Mouse (Mus musculus) thymus, adult 2 months (tissue): ENCODE data around the gene Ino80e. TPM values are rescaled to one million over a fixed set of nuclear protein-coding genes. Genes with fewer than 3 reads are reported as not detected.

ENCODE experiments used
- DNase-seq: peaks from one replicate; pipeline ENCODE4 v3.0.0; 2021
- H3K27ac ChIP-seq: fragments of 200-500 bp; 2 replicates; pipeline ENCODE4 v1.5.1; 2012; ENCODE audit warnings: low read length, control low read depth; ENCODE audit not compliant: control insufficient read depth, insufficient read depth
- H3K27me3 ChIP-seq: fragments of 200-500 bp; 2 replicates; pipeline ENCODE4 v1.6.1; 2012; ENCODE audit warnings: mild to moderate bottlenecking, low read length, moderate library complexity, mixed read lengths; ENCODE audit not compliant: control insufficient read depth, insufficient read depth
- H3K36me3 ChIP-seq: fragments of 200-500 bp; 2 replicates; pipeline ENCODE4 v1.6.1; 2012; ENCODE audit warnings: mild to moderate bottlenecking, low read length, moderate library complexity; ENCODE audit not compliant: control insufficient read depth, insufficient read depth
- H3K4me1 ChIP-seq: fragments of 200-500 bp; replicated peaks from 2 replicates; pipeline ENCODE4 v1.6.1; 2012; ENCODE audit warnings: low read length; ENCODE audit not compliant: control insufficient read depth, insufficient read depth
- H3K4me3 ChIP-seq: fragments of 200-500 bp; 2 replicates; pipeline ENCODE4 v1.5.1; 2012; ENCODE audit warnings: mild to moderate bottlenecking, low read length, control low read depth, moderate library complexity; ENCODE audit not compliant: control insufficient read depth, insufficient read depth
- CTCF ChIP-seq: fragments of 200-500 bp; IDR thresholded peaks from 2 replicates; pipeline ENCODE4 v1.5.1; 2012; ENCODE audit warnings: mild to moderate bottlenecking, control low read depth, low read length, moderate library complexity, borderline replicate concordance; ENCODE audit not compliant: control insufficient read depth, poor library complexity, insufficient read depth; ENCODE audit errors: extremely low read depth
- POLR2A ChIP-seq: fragments of 200-500 bp; IDR thresholded peaks from 2 replicates; pipeline ENCODE4 v1.6.1; 2012; ENCODE audit warnings: mild to moderate bottlenecking, low read length, control low read depth, moderate library complexity; ENCODE audit not compliant: control insufficient read depth, poor library complexity, insufficient read depth; ENCODE audit errors: extremely low read depth
- WGBS: fragments of 180-500 bp; shearing (Covaris S2); methylation state at CpG from one replicate; pipeline ENCODE4 v1.1.7; 2018; 5-methylcytosine and 5-hydroxymethylcytosine counted together
- polyA plus RNA-seq: library from polyadenylated mRNA; depleted of rRNA; stranded (reverse); fragments of >200 nt; gene quantifications from 2 replicates; pipeline ENCODE4 v1.2.3, GENCODE M21; 2012

The Ino80e gene
- polyA plus RNA-seq, 1 experiment: 122 TPM

DNA sequence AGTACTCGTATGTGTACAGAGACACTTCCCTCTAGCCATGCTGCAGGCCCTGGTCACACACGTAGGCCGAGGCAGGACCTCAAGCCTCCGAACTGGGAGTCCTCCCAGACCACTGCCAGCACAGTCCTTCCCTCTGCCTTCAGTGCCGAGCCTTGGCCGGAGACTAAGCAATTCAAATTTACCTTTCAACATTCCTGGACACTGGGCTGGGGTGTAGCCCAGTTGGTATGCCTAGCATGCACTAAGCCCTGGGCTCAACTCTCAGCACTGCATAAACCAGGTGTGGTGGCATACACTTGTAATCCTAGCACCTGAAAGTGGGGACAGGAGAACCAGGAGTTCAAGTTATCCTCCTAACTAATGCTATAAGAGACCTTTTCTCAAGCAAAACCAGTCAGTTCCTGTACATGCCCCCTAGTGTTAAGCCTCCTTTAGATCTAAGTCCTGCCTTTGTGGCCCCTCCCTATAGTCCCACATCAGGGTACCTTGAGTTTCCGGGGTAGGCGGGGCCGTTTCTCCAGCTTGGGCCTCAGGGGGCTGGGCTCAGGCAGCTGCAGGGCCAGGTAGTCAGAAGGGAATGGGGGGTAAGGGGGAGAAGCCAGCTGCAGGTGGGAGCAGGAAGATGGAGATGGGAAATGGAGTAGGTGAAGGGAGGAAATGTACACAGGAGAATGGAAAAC is 5.3 kb downstream of the Ino80e start:
- H3K4me1 ChIP-seq: peaks cover 16% of the 10 kb centered on the region
- peak; percentile 69 for DNase-seq
- no peak overlapping the region for H3K27ac ChIP-seq
- no peak for TF ChIP-seq CTCF
- no peak for TF ChIP-seq POLR2A
- H3K36me3 ChIP-seq: peaks cover 34% of the 10 kb centered on the region
- WGBS: 74% methylated on average over 9 of the region's 9 CpGs
- H3K27me3 ChIP-seq: no peaks in the 10 kb centered on the region
- H3K4me3 ChIP-seq: no peak overlapping the region

DNA sequence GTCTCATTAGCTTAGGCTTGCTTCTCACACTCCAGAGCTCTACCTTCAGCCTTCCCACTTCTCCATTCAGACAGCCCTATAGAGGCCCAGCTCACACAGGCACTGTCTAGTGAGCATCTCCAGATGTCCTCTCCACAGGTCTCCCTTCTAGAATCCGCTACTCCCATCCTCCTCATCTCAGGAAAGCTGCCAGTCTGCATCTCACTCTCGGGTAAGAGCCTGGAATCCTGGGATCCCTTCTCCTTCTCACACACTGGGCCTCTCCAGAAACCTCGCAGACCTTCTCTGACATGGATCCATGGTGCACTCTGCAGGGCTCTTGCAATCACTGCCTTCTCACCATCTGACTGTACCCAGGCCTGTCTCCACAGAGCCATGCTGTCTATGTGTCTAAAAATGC is 6.5 kb downstream of the Ino80e start:
- H3K27me3 ChIP-seq: no peaks in the 10 kb centered on the region
- DNase-seq: no peak
- TF ChIP-seq CTCF (no peak), POLR2A (no peak)
- peaks cover 9% of the 10 kb centered on the region for H3K4me1 ChIP-seq
- H3K27ac ChIP-seq: no peak overlapping the region
- peaks cover 37% of the 10 kb centered on the region for H3K36me3 ChIP-seq
- 95% methylated on average over 3 of the region's 3 CpGs for WGBS
- no peak overlapping the region for H3K4me3 ChIP-seq

DNA sequence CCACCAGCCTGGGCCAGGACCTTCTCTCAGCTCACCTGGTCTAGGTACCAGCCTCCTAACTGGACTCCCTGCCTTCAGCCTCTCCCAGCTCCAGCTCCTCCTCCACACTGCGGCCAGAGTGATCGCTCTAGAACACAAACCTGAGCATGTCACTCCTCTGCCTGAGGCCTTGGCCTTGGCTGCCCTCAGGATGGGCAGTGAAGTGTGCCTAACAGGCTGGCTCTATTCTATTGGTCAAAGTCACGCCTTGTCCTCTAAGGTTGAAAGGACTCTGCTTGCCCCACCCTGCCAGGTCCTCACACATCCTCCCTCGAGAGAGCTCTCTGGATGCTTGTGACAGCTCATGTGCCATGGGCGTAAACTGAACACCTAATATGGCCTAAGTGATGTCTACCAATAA is 8.7 kb downstream of the Ino80e start:
- no peak overlapping the region for H3K27ac ChIP-seq
- peaks cover 37% of the 10 kb centered on the region for H3K36me3 ChIP-seq
- peaks cover 6% of the 10 kb centered on the region; the same call in 1 of the 2 replicates for H3K27me3 ChIP-seq
- WGBS: 95% methylated on average over 5 of the region's 5 CpGs
- no peak overlapping the region for H3K4me3 ChIP-seq
- H3K4me1 ChIP-seq: peaks cover 9% of the 10 kb centered on the region
- TF ChIP-seq CTCF (no peak), POLR2A (no peak)
- no peak for DNase-seq

DNA sequence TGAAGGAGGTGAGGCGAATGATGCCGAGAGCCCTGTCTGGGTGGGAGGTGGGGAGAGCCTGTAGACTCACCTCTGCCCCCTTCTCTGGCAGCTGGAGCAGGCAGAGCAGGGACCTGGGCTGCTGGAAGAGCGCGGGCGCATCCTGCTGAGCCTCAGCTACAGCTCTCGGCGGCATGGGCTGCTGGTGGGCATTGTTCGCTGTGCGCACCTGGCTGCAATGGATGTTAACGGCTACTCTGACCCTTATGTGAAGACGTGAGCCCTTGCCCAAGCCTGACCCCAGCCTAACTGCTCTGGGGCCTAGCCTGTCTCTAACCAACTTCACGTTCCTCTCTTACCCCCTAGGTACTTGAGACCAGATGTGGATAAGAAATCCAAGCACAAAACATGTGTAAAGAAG is 11.0 kb downstream of the Ino80e start:
- Histone ChIP-seq H3K27me3 (peaks cover 21% of the 10 kb centered on the region; the same call in 1 of the 2 replicates), H3K4me1 (peaks cover 6% of the 10 kb centered on the region), H3K4me3 (no peak overlapping the region), H3K36me3 (peaks cover 33% of the 10 kb centered on the region), H3K27ac (no peak overlapping the region)
- DNase-seq: no peak
- TF ChIP-seq POLR2A (no peak), CTCF (no peak)
- WGBS: 86% methylated on average over 12 of the region's 12 CpGs

DNA sequence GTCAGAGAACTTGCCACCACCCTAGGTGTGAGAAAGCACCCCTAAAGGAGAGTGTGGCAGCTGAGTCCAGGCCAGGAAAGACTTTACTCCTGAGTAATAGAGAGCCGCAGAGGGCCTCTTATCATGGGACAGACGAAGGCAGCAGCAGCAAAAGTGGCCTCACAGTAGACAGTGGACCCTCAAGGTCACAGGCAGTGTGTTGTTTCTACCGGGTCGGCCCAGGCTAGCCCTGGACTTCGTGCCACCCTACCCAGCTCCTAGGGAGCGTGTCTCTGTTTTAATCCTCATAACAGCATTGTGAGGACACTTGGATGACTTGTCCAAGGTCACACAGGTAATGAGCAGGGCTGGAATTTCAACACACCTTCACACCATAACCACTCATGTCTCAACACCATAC is 12.0 kb downstream of the Ino80e start:
- 87% methylated on average over 6 of the region's 6 CpGs for WGBS
- Histone ChIP-seq H3K27me3 (peaks cover 21% of the 10 kb centered on the region; the same call in 1 of the 2 replicates), H3K4me3 (no peak overlapping the region), H3K36me3 (peaks cover 23% of the 10 kb centered on the region), H3K4me1 (peaks cover 6% of the 10 kb centered on the region), H3K27ac (no peak overlapping the region)
- TF ChIP-seq POLR2A: no peak
- no peak for TF ChIP-seq CTCF
- DNase-seq: no peak

DNA sequence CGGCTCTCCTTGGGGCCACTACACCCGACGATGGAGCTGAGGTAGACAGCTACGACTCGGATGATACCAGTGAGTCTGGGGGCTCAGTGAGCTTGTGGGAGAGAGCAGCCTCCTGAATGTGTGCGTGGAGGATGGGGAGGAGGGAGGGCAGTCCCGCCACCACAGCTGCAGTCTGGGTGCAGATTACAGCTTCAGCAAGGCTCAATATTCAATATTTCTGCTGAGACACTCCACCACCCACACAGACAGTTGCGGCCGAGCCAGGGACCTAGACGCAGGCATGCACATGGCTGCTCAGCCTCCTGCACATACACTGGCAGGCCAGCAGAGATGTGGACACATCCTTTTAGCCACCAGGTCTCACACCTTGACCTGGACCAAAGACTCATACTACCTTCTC is 13.4 kb downstream of the Ino80e start:
- 29% methylated on average over 10 of the region's 10 CpGs for WGBS
- Histone ChIP-seq H3K27me3 (peaks cover 21% of the 10 kb centered on the region; the same call in 1 of the 2 replicates), H3K27ac (no peak overlapping the region), H3K4me3 (no peak overlapping the region), H3K36me3 (peaks cover 15% of the 10 kb centered on the region), H3K4me1 (peaks cover 6% of the 10 kb centered on the region)
- DNase-seq: no peak
- no peak for TF ChIP-seq POLR2A
- no peak for TF ChIP-seq CTCF
